Mouse (Mus musculus): Measurements from ENCODE around the gene Ggnbp2.

Gene Ggnbp2

GRCm38 (mm10) chr11:84825261-84825807 lies 45.3 kb downstream of the Ggnbp2 start:
- no peak for DNase-seq (ENCODE audit: low spot score in 2 of 2)

DNA sequence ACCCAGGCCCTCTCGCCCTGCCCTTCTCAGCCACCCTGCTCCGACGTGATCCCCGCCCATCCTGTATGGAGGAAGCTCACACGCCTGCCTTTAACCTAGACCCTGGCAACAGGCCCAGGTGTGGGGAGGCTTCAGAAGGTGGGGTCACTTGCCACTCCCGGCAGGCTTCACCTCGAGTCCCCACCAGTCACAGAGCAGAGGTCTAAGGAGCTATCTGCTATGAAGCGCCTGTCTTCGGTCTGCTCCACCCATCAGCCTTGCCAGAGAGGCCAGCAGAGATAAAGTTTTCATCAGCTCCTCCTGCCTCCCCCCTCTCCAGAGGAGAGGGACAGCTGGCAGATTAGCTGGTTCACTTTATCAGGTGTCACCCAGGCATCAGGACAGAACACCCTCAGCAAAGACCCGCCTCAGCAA lies 47.1 kb downstream of the Ggnbp2 start:
- no peak for DNase-seq (ENCODE audit: low spot score in 2 of 2)

DNA sequence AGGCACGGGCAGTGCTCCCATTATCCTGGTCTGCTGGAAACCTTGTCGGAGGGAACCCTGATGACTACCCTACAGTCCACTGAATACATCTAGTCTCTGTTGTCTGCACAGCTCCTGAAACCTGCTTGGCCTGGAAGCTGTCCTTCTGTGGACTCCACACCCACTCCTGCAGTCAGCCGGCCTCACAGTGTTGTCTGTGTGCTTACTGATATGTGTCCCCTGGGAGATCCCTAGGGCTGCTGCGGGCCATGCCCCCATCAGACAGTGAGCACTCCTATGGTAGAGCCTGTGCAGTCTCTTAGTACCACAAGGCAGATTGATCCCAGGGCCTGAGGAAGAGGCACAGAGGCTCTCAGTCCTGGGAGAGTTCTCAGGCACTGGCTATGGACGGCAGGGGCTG lies 48.1 kb downstream of the Ggnbp2 start:
- no peak for DNase-seq (ENCODE audit: low spot score in 2 of 2)

GRCm38 (mm10) chr11:84821131-84821770 lies 49.4 kb downstream of the Ggnbp2 start:
- no peak for DNase-seq (ENCODE audit: low spot score in 2 of 2)

DNA sequence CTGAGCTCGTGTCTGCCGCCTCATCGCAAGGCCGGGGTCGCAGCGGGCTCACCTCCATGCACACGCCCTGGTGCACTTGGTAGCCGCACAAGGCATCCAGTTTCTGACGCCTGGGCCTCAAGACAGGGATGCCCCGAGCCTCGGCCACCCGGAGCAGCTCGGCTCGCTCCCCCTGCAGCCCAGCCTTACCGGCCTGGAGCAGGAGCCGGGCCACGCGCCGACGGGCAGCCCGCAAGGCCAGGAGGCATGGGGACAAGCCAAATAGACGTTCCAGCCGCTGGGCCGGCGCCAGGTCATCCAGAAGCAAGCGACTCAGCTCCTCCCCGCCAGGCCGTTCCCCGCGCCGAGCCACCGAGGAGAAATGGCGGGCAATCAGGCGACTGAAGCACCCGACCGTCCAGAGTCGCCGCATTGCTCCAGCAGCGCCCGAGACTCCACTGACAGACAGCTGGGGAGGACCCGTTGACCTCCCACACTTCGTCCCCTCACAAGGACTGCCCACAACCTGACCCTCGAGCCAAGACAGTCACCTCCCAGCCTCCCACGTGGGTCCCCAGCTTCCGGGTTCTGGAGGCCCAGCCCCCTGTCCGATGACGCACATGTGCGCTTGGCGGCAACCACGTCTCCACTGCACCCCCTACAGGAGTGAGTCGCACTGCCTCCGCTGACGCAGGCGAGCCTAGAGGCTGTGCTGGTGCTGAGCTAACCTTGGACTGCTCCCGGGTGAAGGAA lies 51.5 kb downstream of the Ggnbp2 start, which contains the start of gene Mrm1:
TSS of gene Mrm1 (minus strand) at position 555 of the 732 bp plus-strand sequence.
- DNase-seq (ENCODE audit: low spot score in 2 of 2): peak; percentile 96 to 97

GRCm38 (mm10) chr11:84818085-84818960 lies 52.3 kb downstream of the Ggnbp2 start:
- peak; percentile 76 to 81 for DNase-seq (ENCODE audit: low spot score in 2 of 2)

DNA sequence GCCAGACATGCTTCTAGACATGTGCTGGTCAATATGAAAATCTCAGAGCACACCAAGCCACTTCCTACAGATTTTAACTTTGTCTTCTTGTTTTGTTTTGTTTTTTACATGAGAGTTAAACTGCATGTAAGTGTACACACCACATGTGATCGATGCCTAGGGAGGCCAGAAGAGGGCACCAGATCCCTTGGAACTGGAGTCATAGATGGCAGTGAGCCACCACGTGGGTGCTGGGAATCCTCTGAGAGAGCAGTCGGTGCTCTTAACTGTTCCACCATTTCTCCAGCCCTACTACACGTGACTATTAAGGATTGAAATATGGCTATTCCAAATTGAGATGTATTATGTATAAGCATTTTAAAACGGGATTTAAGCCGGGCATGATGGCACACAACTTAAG lies 53.3 kb downstream of the Ggnbp2 start:
- no peak for DNase-seq (ENCODE audit: low spot score in 2 of 2)

- DNase-seq (ENCODE audit: low spot score in 2 of 2): peak; percentile 59 to 69
Measured at GRCm38 (mm10) chr11:84813724-84814510, 56.7 kb downstream of the Ggnbp2 start.

GRCm38 (mm10) chr11:84804373-84804772 lies 66.2 kb downstream of the Ggnbp2 start:
- no peak for DNase-seq (ENCODE audit: low spot score in 2 of 2)

GRCm38 (mm10) chr11:84797627-84798353 lies 72.8 kb downstream of the Ggnbp2 start:
- DNase-seq (ENCODE audit: low spot score in 2 of 2): peak; percentile 55 to 66

GRCm38 (mm10) chr11:84797026-84797425 lies 73.6 kb downstream of the Ggnbp2 start:
- DNase-seq (ENCODE audit: low spot score in 2 of 2): no peak

DNA sequence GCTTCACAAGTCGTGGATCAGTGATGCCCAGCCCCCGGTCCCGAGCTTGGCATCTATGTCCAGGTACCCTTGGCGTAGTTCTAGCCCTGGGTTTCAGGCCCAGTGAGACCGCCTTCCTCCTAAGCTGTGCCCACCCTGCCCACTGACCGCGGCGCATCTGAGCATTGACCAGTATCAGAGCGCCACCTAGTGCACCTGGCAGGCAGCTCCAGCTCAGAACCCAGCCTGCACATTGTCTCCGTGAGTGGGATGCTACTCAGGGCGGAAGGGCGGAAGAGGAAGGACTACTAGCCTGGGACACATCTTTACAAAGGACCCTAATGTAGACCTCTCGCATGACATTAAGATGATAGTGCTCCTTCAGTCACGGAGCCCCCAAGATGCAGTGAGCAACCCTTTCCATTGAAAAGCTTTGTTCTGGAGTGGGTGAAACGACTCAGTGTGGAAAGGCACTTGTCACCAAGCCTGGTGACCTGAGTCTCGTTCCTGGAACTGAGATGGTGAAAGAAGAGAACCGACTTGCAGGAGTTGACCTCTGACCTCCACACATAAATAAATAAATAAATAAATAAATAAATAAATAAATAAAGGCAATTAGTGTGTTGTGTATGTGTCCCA lies 76.0 kb downstream of the Ggnbp2 start:
- peak; percentile 27 to 36 for DNase-seq (ENCODE audit: low spot score in 2 of 2)

GRCm38 (mm10) chr11:84793545-84793944 lies 77.1 kb downstream of the Ggnbp2 start:
- DNase-seq (ENCODE audit: low spot score in 2 of 2): no peak

- DNase-seq (ENCODE audit: low spot score in 2 of 2): no peak
Measured at GRCm38 (mm10) chr11:84790383-84790782, 80.2 kb downstream of the Ggnbp2 start.

Data from natural killer cell, adult 2 months (primary cell).